In genomic region chr12:111150236-111150596, GRCm38 (mm10) we compare ENCODE assay signal across 10 mouse cellular contexts. TPM values are rescaled to one million over a fixed set of nuclear protein-coding genes. Genes with fewer than 3 reads are reported as not detected.
DNase-seq lines count a peak whose midpoint lies in the region; ATAC-seq and TF ChIP-seq lines count a peak whose summit lies in the region.
"Had no signal": no experiment of that assay in that cellular context is flagged by ENCODE, and none has a peak within 500 bp of the region (broad histone marks: within the 10 kb centered on the region; RNA-seq: fewer than 3 reads in every experiment).

No protein-coding gene starts in this region.

- H3K36me3 ChIP-seq in lung, postnatal 0 days (ENCODE audit: insufficient read depth, low read length): no peaks in the 10 kb centered on the region
- no peaks in the 10 kb centered on the region for H3K36me3 ChIP-seq in intestine, postnatal 0 days (ENCODE audit: control insufficient read depth, insufficient read depth)
- H3K36me3 ChIP-seq: neural tube, embryonic 13.5 days had no signal

- H3K4me2 ChIP-seq in lung, postnatal 0 days (replicated peaks; ENCODE audit: low read depth, low read length): no peak overlapping the region
- H3K4me2 ChIP-seq in intestine, postnatal 0 days (replicated peaks; ENCODE audit: low read depth): peak overlapping the region; percentile 22
- H3K4me2 ChIP-seq: neural tube, embryonic 13.5 days had no signal

- no peak for TF ChIP-seq CTCF in lung, postnatal 0 days (IDR thresholded peaks at IDR 0.05)
- no peak for TF ChIP-seq CTCF in intestine, postnatal 0 days (IDR thresholded peaks at IDR 0.05; ENCODE audit: low read depth)
- TF ChIP-seq CTCF in layer of hippocampus, adult 2 months (conservative IDR thresholded peaks at IDR 0.05): no peak

- H3K27ac ChIP-seq in lung, postnatal 0 days (ENCODE audit: low read length): no peak overlapping the region
- no peak overlapping the region for H3K27ac ChIP-seq in intestine, postnatal 0 days (ENCODE audit: low read depth, low read length)
- no peak overlapping the region for H3K27ac ChIP-seq in layer of hippocampus, adult 2 months
- H3K27ac ChIP-seq: neural tube, embryonic 13.5 days had no signal

- H3K4me3 ChIP-seq in lung, postnatal 0 days (ENCODE audit: low read depth, low read length): no peak overlapping the region
- no peak overlapping the region for H3K4me3 ChIP-seq in intestine, postnatal 0 days (ENCODE audit: low read depth, low read length)
- no peak overlapping the region for H3K4me3 ChIP-seq in layer of hippocampus, adult 2 months
- H3K4me3 ChIP-seq: neural tube, embryonic 13.5 days had no signal

- no peak for TF ChIP-seq EP300 in lung, postnatal 0 days (IDR thresholded peaks at IDR 0.05)

- peak; percentile 53 for DNase-seq in lung, postnatal 0 days (ENCODE audit: low spot score)
- DNase-seq in lung, postnatal 25 days (ENCODE audit: low spot score): no peak
- peak; percentile 91 for DNase-seq in thymus, postnatal 4 days
- no peak for DNase-seq in layer of hippocampus, adult 2 months (ENCODE audit: low spot score in 2 of 2)
- no peak for DNase-seq in adipocyte (ENCODE audit: low spot score)
- no peak for DNase-seq in cerebellum, adult 8-10 months

- H3K27me3 ChIP-seq in lung, postnatal 0 days (replicated peaks; ENCODE audit: insufficient read depth, low read length): no peaks in the 10 kb centered on the region
- H3K27me3 ChIP-seq in intestine, postnatal 0 days (replicated peaks; ENCODE audit: control insufficient read depth, insufficient read depth, low read length): no peaks in the 10 kb centered on the region
- H3K27me3 ChIP-seq: neural tube, embryonic 13.5 days had no signal

- H3K4me1 ChIP-seq in lung, postnatal 0 days (ENCODE audit: insufficient read depth, low read depth, low read length): no peaks in the 10 kb centered on the region; the same call in 1 of the 2 replicates
- H3K4me1 ChIP-seq in intestine, postnatal 0 days (replicated peaks; ENCODE audit: control insufficient read depth, insufficient read depth, low read length): no peaks in the 10 kb centered on the region

- ATAC-seq in lung, postnatal 0 days: peak; percentile 59; the same call in 1 of the 2 replicates
- peak; percentile 58 for ATAC-seq in intestine, postnatal 0 days
- ATAC-seq in megakaryocyte, adult 5-6 weeks (ENCODE audit: poor library complexity, severe bottlenecking): 0 out of 2 replicates have a peak, but pooled peaks have one; percentile 34

- WGBS in lung, postnatal 0 days: 3% methylated on average over 6 of the region's 6 CpGs
- 3% methylated on average over 6 of the region's 6 CpGs for WGBS in intestine, postnatal 0 days

- no peaks in the 10 kb centered on the region for H3K9me3 ChIP-seq in lung, postnatal 0 days (ENCODE audit: low read length)
- H3K9me3 ChIP-seq in intestine, postnatal 0 days (ENCODE audit: control insufficient read depth): no peaks in the 10 kb centered on the region
- H3K9me3 ChIP-seq: neural tube, embryonic 13.5 days had no signal

- no peak overlapping the region for H3K9ac ChIP-seq in lung, postnatal 0 days (replicated peaks; ENCODE audit: low read depth)
- no peak overlapping the region for H3K9ac ChIP-seq in intestine, postnatal 0 days (ENCODE audit: low read depth, low read length)
- H3K9ac ChIP-seq: neural tube, embryonic 13.5 days had no signal

RNA-seq across cellular contexts. Expression of gene Traf3, which starts 16.0 kb away (rescaled TPM):
- 3.1 and 4.7 TPM in 2 replicates for polyA plus RNA-seq in lung, postnatal 0 days (2015; fragmentation: Nextera tagmentation; extraction: Ambion mirVana)
- 3.4 and 4.0 TPM in 2 replicates for polyA plus RNA-seq in intestine, postnatal 0 days (2015; fragmentation: Nextera tagmentation; extraction: Ambion mirVana)
- total RNA-seq in megakaryocyte, adult 5-6 weeks (2015): 9.9 and 13.9 TPM in 2 replicates
- total RNA-seq in megakaryocyte, adult 5-6 weeks (2017): 18.0 and 21.2 TPM in 2 replicates
- total RNA-seq in layer of hippocampus, adult 2 months (2021): 10 to 100 TPM; 58.2 to 64.1 TPM

RNA-seq across cellular contexts. Expression of gene 4930595D18Rik, which starts 34.1 kb away (rescaled TPM):
- polyA plus RNA-seq in lung, postnatal 0 days (2015; fragmentation: Nextera tagmentation; extraction: Ambion mirVana): not detected in 2 replicates
- not detected in 2 replicates for polyA plus RNA-seq in intestine, postnatal 0 days (2015; fragmentation: Nextera tagmentation; extraction: Ambion mirVana)
- not detected in 2 replicates for total RNA-seq in megakaryocyte, adult 5-6 weeks (2015)
- total RNA-seq in megakaryocyte, adult 5-6 weeks (2017): not detected in 2 replicates
- not detected for total RNA-seq in layer of hippocampus, adult 2 months (2021)
- polyA plus RNA-seq: neural tube, embryonic 13.5 days; stomach, embryonic 14.5 days had no signal

Comparison
In these comparisons a context has a peak if more than half of its experiments do, and no peak if none do; other contexts are left out.
1. DNase-seq: peak in lung, postnatal 0 days (single experiment) and thymus, postnatal 4 days (single experiment); none in lung, postnatal 25 days (single experiment), layer of hippocampus, adult 2 months (0 of 2), adipocyte (single experiment) and cerebellum, adult 8-10 months (single experiment).
2. Peak in every context shown above with its lines, with median percentiles within 50 percentile points of each other: ATAC-seq.